Mouse (Mus musculus): ENCODE measurements around the gene Hoxa2. TPM values are rescaled to one million over a fixed set of nuclear protein-coding genes. Genes with fewer than 3 reads are reported as not detected.

The Hoxa2 gene
- polyA plus RNA-seq, 1 experiment from 2014 or later = 3.3 TPM

DNA sequence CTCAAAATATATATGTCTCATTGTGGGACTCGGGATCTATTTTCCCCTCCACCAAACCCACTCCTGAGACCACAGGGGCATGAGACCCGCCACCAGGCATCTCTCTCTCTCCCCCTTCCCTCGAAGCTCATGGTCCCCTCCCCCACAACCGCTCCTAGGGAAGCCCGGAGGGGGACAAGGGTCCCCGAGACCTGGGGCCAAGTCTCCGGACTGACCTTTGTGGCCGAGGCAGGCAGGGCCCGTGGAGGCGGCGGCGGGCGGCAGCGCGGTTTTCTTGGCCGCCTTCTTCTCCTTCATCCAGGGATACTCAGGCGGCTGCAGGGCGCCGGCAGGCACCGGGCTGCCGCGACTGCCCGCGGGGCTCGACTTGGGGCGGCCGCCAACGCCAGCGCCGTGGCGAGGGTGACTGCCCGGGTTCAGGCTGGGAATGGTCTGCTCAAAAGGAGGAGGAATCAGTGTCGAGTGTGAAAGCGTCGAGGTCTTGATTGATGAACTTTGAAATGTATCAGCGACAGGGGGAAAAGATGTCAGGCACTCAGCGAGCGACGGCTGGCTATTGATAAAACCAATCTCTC lies 493 bp downstream of the Hoxa2 start:
- no peaks in the 10 kb centered on the region for H3K36me3 ChIP-seq (ENCODE audit: control insufficient read depth, insufficient read depth)
- peak overlapping the region; percentile 47 for H3K4me3 ChIP-seq (ENCODE audit: low read depth, low read length)
- H3K9ac ChIP-seq (ENCODE audit: low read depth, low read length) = peak overlapping the region; percentile 71
- H3K4me1 ChIP-seq (replicated peaks; ENCODE audit: control insufficient read depth, insufficient read depth, low read length) = no peaks in the 10 kb centered on the region
- ATAC-seq = no peak
- peaks cover 24% of the 10 kb centered on the region for H3K27me3 ChIP-seq (replicated peaks; ENCODE audit: control insufficient read depth, insufficient read depth, low read length)
- peak overlapping the region; percentile 63 for H3K4me2 ChIP-seq (replicated peaks; ENCODE audit: low read depth)
- 8% methylated on average over 39 of the region's 39 CpGs for WGBS
- peak overlapping the region; percentile 73 for H3K27ac ChIP-seq (ENCODE audit: low read depth, low read length)
- TF ChIP-seq CTCF (IDR thresholded peaks at IDR 0.05; ENCODE audit: low read depth) = no peak
- no peaks in the 10 kb centered on the region for H3K9me3 ChIP-seq (ENCODE audit: control insufficient read depth)

DNA sequence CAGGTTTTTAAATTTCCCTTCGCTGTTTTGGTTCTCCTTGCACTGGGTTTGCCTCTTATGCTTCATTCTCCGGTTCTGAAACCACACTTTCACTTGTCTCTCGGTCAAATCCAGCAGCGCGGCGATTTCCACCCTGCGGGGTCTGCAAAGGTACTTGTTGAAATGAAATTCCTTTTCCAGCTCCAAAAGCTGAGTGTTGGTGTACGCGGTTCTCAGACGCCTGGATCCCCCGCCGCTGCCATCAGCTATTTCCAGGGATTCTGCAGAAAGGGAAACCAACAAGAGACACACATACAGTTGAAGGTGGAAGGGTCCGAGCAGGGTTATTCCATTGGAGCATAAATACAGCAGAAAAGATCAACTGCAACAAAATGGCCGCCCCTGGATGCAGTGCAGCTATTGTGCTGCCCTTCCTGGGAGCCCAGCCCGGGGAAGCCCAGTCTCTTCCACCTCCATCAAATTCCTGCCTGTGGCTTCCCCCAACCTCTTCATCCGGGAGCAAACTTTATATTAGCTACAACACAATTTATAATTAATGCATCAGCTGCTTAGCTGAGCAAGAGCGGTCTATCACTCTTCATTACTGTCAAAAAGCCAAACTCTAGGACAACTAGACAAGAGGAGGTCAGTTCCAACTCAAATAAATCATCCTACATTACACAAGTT lies 1.1 kb downstream of the Hoxa2 start:
- peak overlapping the region; percentile 47 for H3K4me3 ChIP-seq (ENCODE audit: low read depth, low read length)
- H3K36me3 ChIP-seq (ENCODE audit: control insufficient read depth, insufficient read depth) = no peaks in the 10 kb centered on the region
- H3K9ac ChIP-seq (ENCODE audit: low read depth, low read length) = peak overlapping the region; percentile 71
- no peaks in the 10 kb centered on the region for H3K9me3 ChIP-seq (ENCODE audit: control insufficient read depth)
- no peaks in the 10 kb centered on the region for H3K4me1 ChIP-seq (replicated peaks; ENCODE audit: control insufficient read depth, insufficient read depth, low read length)
- peak overlapping the region; percentile 73 for H3K27ac ChIP-seq (ENCODE audit: low read depth, low read length)
- H3K4me2 ChIP-seq (replicated peaks; ENCODE audit: low read depth) = peak overlapping the region; percentile 63
- no peak for ATAC-seq
- TF ChIP-seq CTCF (IDR thresholded peaks at IDR 0.05; ENCODE audit: low read depth) = no peak
- H3K27me3 ChIP-seq (replicated peaks; ENCODE audit: control insufficient read depth, insufficient read depth, low read length) = peaks cover 28% of the 10 kb centered on the region
- 52% methylated on average over 17 of the region's 17 CpGs for WGBS

DNA sequence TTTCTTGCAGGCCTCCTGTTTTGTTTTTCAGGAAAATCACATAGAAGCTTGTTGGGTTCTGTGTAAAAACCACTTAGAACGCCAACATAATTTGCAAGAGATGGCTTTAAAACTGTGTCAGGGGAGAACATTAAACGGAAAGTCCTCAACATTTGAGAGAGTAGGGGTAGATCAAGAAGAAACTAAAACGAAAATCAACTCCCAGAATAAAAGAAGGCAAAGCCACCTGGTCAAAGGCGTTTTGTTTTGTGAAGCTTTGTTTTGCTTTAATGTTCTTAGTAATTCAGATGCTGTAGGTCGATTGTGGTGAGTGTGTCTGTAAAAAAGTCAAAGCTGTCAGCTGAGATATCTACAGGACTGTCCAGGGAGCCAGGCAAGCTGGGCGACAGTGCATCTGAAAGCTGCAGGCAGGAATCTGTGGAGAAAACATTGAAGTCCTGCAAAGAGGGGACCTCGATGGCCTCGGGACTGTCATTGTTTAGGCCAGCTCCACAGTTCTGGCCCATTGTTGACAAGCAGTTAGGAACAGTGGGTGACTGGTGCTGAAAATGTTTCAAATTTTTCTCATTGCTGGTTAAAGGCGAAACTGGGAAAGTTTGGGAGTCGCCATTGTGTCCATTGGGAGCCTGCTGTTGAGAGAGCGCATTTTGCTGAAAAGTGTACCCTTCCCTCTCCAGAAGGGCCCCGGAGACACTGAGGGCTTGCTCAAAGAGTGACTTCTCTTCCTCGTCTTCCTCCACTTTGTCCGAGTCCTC lies 1.8 kb downstream of the Hoxa2 start:
- peak overlapping the region; percentile 71 for H3K9ac ChIP-seq (ENCODE audit: low read depth, low read length)

DNA sequence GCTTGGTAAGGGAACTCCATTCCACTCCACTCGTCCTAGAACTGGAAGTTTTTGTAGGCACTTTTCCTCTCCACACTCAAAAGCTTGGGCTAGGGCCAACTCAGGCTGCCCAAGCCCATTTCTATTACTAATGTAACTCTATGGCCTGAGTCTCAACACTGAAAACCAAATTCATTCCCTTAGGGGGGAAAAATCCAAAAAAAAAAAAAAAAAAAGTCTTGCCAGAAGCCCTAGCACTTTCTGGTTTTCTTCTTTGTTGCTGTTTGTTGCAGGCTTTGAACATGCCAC lies 2.6 kb downstream of the Hoxa2 start:
- Histone ChIP-seq H3K9ac (ENCODE audit: low read depth, low read length) (no peak overlapping the region), H3K9me3 (ENCODE audit: control insufficient read depth) (no peaks in the 10 kb centered on the region), H3K4me1 (replicated peaks; ENCODE audit: control insufficient read depth, insufficient read depth, low read length) (no peaks in the 10 kb centered on the region), H3K4me2 (replicated peaks; ENCODE audit: low read depth) (peak overlapping the region; percentile 99), H3K36me3 (ENCODE audit: control insufficient read depth, insufficient read depth) (no peaks in the 10 kb centered on the region), H3K27me3 (replicated peaks; ENCODE audit: control insufficient read depth, insufficient read depth, low read length) (peaks cover 37% of the 10 kb centered on the region), H3K4me3 (ENCODE audit: low read depth, low read length) (0 out of 2 replicates have a peak overlapping the region, but pooled peaks have one; percentile 9), H3K27ac (ENCODE audit: low read depth, low read length) (no peak overlapping the region)
- no peak for ATAC-seq
- TF ChIP-seq CTCF (IDR thresholded peaks at IDR 0.05; ENCODE audit: low read depth) = no peak
- 55% methylated on average over 1 of the region's 1 CpGs for WGBS

More for the DNA sequence above, 1.8 kb downstream of the Hoxa2 start:
- Histone ChIP-seq H3K36me3 (ENCODE audit: control insufficient read depth, insufficient read depth) (no peaks in the 10 kb centered on the region), H3K27ac (ENCODE audit: low read depth, low read length) (peak overlapping the region; percentile 73), H3K27me3 (replicated peaks; ENCODE audit: control insufficient read depth, insufficient read depth, low read length) (peaks cover 35% of the 10 kb centered on the region), H3K4me2 (replicated peaks; ENCODE audit: low read depth) (peak overlapping the region; percentile 63), H3K9me3 (ENCODE audit: control insufficient read depth) (no peaks in the 10 kb centered on the region), H3K4me3 (ENCODE audit: low read depth, low read length) (peak overlapping the region; percentile 47), H3K4me1 (replicated peaks; ENCODE audit: control insufficient read depth, insufficient read depth, low read length) (no peaks in the 10 kb centered on the region)
- TF ChIP-seq CTCF (IDR thresholded peaks at IDR 0.05; ENCODE audit: low read depth) = no peak
- no peak for ATAC-seq
- WGBS = 60% methylated on average over 14 of the region's 14 CpGs

DNA sequence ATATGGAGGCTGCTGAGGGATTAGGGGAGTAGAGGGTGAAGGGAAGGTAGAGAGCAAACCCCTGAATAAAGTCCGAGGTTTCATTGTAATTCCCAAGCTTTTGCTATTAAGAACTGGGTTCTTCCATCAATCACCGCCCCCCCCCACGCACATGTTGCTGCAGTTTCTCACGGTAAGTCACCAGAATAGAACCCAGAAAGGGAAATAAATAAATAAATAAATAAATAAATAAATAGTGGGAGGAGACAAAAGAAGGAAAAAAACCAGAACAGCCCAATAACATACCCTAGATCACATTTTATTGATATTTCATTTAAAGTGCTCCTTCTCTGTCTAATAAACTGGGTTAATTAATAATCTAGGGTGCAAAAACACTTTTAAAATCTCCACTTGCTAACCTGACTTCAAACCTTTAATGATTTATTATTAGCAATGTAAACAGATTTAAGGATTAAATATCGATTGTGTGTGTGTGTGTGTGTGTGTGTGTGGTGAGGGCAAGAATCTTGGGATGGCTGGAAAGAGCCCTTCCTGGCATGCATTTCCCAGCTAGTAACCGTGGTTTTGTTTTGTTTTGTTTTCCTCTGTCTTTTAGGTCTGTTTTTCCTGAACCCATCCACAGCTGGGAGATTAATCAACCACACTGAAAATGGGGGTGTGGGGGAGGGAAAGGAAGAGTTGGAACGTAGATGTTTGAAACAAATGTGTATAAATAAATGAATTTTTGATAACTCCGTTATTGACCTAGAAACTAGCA lies 3.1 kb downstream of the Hoxa2 start:
- H3K27me3 ChIP-seq (replicated peaks; ENCODE audit: control insufficient read depth, insufficient read depth, low read length) = peaks cover 42% of the 10 kb centered on the region
- no peak for ATAC-seq
- H3K4me1 ChIP-seq (replicated peaks; ENCODE audit: control insufficient read depth, insufficient read depth, low read length) = no peaks in the 10 kb centered on the region
- H3K36me3 ChIP-seq (ENCODE audit: control insufficient read depth, insufficient read depth) = no peaks in the 10 kb centered on the region
- no peaks in the 10 kb centered on the region for H3K9me3 ChIP-seq (ENCODE audit: control insufficient read depth)
- peak overlapping the region; percentile 39 for H3K4me3 ChIP-seq (ENCODE audit: low read depth, low read length)
- TF ChIP-seq CTCF (IDR thresholded peaks at IDR 0.05; ENCODE audit: low read depth) = no peak
- H3K27ac ChIP-seq (ENCODE audit: low read depth, low read length) = no peak overlapping the region
- WGBS = 36% methylated on average over 8 of the region's 8 CpGs
- H3K9ac ChIP-seq (ENCODE audit: low read depth, low read length) = no peak overlapping the region
- H3K4me2 ChIP-seq (replicated peaks; ENCODE audit: low read depth) = peak overlapping the region; percentile 99

Measured in intestine, postnatal 0 days (tissue).